ENCODE assay signal across 8 mouse cellular contexts in genomic region chr4:139192499-139193175, GRCm38 (mm10). TPM values are rescaled to one million over a fixed set of nuclear protein-coding genes. Genes with fewer than 3 reads are reported as not detected.
DNase-seq lines count a peak whose midpoint lies in the region; ATAC-seq lines count a peak whose summit lies in the region.

Gene Capzb (plus strand): TSS chr4:139192899.

- no peaks in the 10 kb centered on the region for H3K27me3 ChIP-seq in megakaryocyte, embryonic 14.5 days (replicated peaks)

- peak; percentile 98 for DNase-seq in ZHBTc4 (ENCODE audit: low read depth, low spot score)
- peak; percentile 90 to 95 for DNase-seq in gastrocnemius, adult 8-10 months (ENCODE audit: low spot score in 2 of 2)
- DNase-seq in hindlimb bud, embryonic 11.5 days (ENCODE audit: extremely low spot score, low read depth, low spot score), result peak; percentile 57
- DNase-seq in left cerebral cortex, adult 8-10 months (ENCODE audit: low spot score in 2 of 2), result peak; percentile 87 to 96
- DNase-seq in right cerebral cortex, postnatal 10 days (ENCODE audit: low spot score in 2 of 2), result peak; percentile 98
- peak; percentile 95 for DNase-seq in urinary bladder, postnatal 25 days (ENCODE audit: low spot score)

- H3K4me1 ChIP-seq in megakaryocyte, embryonic 14.5 days, result peaks cover 81% of the 10 kb centered on the region

- no peaks in the 10 kb centered on the region for H3K9me3 ChIP-seq in megakaryocyte, embryonic 14.5 days

- peaks cover 46% of the 10 kb centered on the region for H3K36me3 ChIP-seq in megakaryocyte, embryonic 14.5 days (replicated peaks; ENCODE audit: low read length)

- peak; percentile 75 for ATAC-seq in common myeloid progenitor, adult 5-6 weeks (replicated peaks; ENCODE audit: low read depth, poor library complexity, severe bottlenecking)

- peak within 1 kb of the TSS; percentile 98 for H3K4me3 ChIP-seq in megakaryocyte, embryonic 14.5 days (replicated peaks)

RNA-seq across cellular contexts. Expression of gene Capzb, which starts in this region (rescaled TPM):
- 126 and 137 TPM in 2 replicates for total RNA-seq in common myeloid progenitor, adult 5-6 weeks (2017)
- 100 to 1,000 TPM; 439 to 500 (median 472) TPM for total RNA-seq in gastrocnemius, adult 8-10 months (2022)
- 100 to 1,000 TPM; 310 to 345 (median 321) TPM for total RNA-seq in left cerebral cortex, adult 8-10 months (2022)
- polyA plus RNA-seq in megakaryocyte, embryonic 14.5 days (2012; ENCODE audit: insufficient read depth, low replicate concordance), result 104 and 238 TPM in 2 replicates

Comparison
In these comparisons a context has a peak if more than half of its experiments do, and no peak if none do; other contexts are left out.
1. Peak in every context shown above with its lines: DNase-seq, ATAC-seq and H3K4me3 ChIP-seq.